ENCODE assay signal across 29 mouse cellular contexts in genomic region chr11:97330315-97330714, GRCm38 (mm10). TPM values are rescaled to one million over a fixed set of nuclear protein-coding genes. Genes with fewer than 3 reads are reported as not detected.
DNase-seq lines count a peak whose midpoint lies in the region; TF ChIP-seq lines count a peak whose summit lies in the region.
"Had no signal": no experiment of that assay in that cellular context is flagged by ENCODE, and none has a peak within 500 bp of the region (broad histone marks: within the 10 kb centered on the region; RNA-seq: fewer than 3 reads in every experiment).

No protein-coding gene starts in this region.

- DNase-seq in layer of hippocampus, adult 2 months (ENCODE audit: low spot score in 2 of 2), result no peak
- DNase-seq in layer of hippocampus, adult 9-10 months (ENCODE audit: low spot score), result no peak
- DNase-seq in 3T3-L1 (ENCODE audit: low read depth, low spot score), result peak; percentile 44
- peak; percentile 59 for DNase-seq in 416B (ENCODE audit: low read depth)
- DNase-seq in adipocyte (ENCODE audit: low spot score), result peak; percentile 55
- DNase-seq in testis, postnatal 10 days (ENCODE audit: low spot score), result no peak
- DNase-seq: adrenal gland, postnatal 10 days; cerebellum, adult 8-10 months; cerebellum, postnatal 25 days; gastrocnemius, postnatal 14 days; heart, adult 11 months; kidney, adult 11 months; kidney, postnatal 25 days; layer of hippocampus, postnatal 36 days; left cerebral cortex, postnatal 4 days; liver, embryonic 13.5 days; retina, postnatal 1 day; right cerebral cortex, postnatal 25 days; thymus, adult 2 months; thymus, postnatal 4 days had no signal

- no peak overlapping the region for H3K4me3 ChIP-seq in layer of hippocampus, adult 2 months
- H3K4me3 ChIP-seq: embryonic facial prominence, embryonic 10.5 days; embryonic facial prominence, embryonic 15.5 days; forebrain, embryonic 13.5 days; heart, embryonic 10.5 days; heart, embryonic 15.5 days; hindbrain, embryonic 12.5 days; liver, embryonic 13.5 days; lung, embryonic 15.5 days; megakaryocyte, embryonic 14.5 days; midbrain, embryonic 12.5 days had no signal

- TF ChIP-seq CTCF in layer of hippocampus, adult 2 months (conservative IDR thresholded peaks at IDR 0.05), result peak; percentile 33; the same call in 1 of the 2 replicates

- no peak overlapping the region for H3K27ac ChIP-seq in layer of hippocampus, adult 2 months
- H3K27ac ChIP-seq: embryonic facial prominence, embryonic 10.5 days; embryonic facial prominence, embryonic 15.5 days; forebrain, embryonic 13.5 days; heart, embryonic 10.5 days; heart, embryonic 15.5 days; hindbrain, embryonic 12.5 days; liver, embryonic 13.5 days; lung, embryonic 15.5 days; midbrain, embryonic 12.5 days had no signal

RNA-seq across cellular contexts. Expression of gene Mrpl45, which starts 14.8 kb away (rescaled TPM):
- 10 to 100 TPM; 24.9 to 30.3 TPM for total RNA-seq in layer of hippocampus, adult 2 months (2021)

RNA-seq across cellular contexts. Expression of gene Gpr179, which starts 21.6 kb away (rescaled TPM):
- under 1 TPM; 0.20 to 0.33 TPM for total RNA-seq in layer of hippocampus, adult 2 months (2021)

RNA-seq across cellular contexts. Expression of gene Socs7, which starts 32.0 kb away (rescaled TPM):
- total RNA-seq in layer of hippocampus, adult 2 months (2021), result 10 to 100 TPM; 79.5 to 79.7 TPM

RNA-seq across cellular contexts. Expression of gene Npepps, which starts 49.9 kb away (rescaled TPM):
- total RNA-seq in layer of hippocampus, adult 2 months (2021), result 100 to 1,000 TPM; 142 to 151 TPM

Comparison
In these comparisons a context has a peak if more than half of its experiments do, and no peak if none do; other contexts are left out.
1. DNase-seq: peak in 3T3-L1 (single experiment), 416B (single experiment) and adipocyte (single experiment); none in layer of hippocampus, adult 2 months (0 of 2), layer of hippocampus, adult 9-10 months (single experiment) and testis, postnatal 10 days (single experiment).